Mouse (Mus musculus) cortical plate, adult 2 months (tissue): ENCODE results near the gene Ltbp2.

Experiments used
- CTCF ChIP-seq: fragments of 200-500 bp; IDR thresholded peaks from 2 replicates; pipeline ENCODE4 v1.5.1; 2011; ENCODE audit warnings: mild to moderate bottlenecking, control low read depth, low read length; ENCODE audit not compliant: insufficient read depth; ENCODE audit errors: extremely low read depth
- POLR2A ChIP-seq: fragments of 200-500 bp; IDR thresholded peaks from 2 replicates; pipeline ENCODE4 v1.6.1; 2011; ENCODE audit warnings: mild to moderate bottlenecking, low read length, control low read depth; ENCODE audit not compliant: insufficient read depth; ENCODE audit errors: extremely low read depth

DNA sequence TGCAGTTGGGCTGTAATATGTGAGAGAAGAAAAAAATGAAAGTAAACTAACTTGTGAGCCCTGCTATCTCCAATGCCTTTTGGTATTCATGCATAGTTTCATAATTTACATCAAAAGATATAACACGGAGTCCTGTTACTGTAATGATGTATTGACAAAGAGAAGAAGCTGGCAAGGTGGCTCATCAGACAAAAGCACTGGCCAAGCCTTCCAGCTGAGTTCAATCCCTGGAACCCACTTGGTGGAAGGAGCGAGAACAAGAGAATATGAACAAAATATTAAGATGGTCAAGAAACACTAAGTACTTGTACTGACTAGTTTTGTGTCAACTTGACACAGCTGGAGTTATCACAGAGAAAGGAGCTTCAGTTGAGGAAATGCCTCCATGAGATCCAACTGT, 4.0 kb downstream of the Ltbp2 start:
- TF ChIP-seq POLR2A (no peak), CTCF (no peak)
